Mouse (Mus musculus): ENCODE measurements around the gene Xndc1.

DNA sequence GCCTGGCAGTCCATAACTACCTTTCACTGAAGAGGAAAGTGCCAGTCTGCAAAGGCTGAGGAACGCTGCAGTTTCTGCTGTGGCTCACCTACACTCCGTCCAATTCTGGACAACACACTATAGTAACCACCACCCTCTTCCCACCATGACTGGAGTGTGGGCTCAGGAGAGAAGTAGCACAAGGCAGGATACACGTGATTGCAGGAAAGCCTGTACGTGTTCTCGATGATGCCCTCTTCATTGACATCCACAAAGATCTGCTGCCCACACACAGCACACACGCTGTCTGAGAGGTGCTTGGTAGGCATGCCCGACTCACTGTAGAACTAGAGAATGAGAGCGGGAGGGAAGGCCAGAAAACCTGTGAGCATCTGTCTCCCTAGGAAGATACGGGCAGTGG is 41.5 kb upstream of the Xndc1 start:
- TF ChIP-seq TAL1 (IDR thresholded peaks at IDR 0.05; ENCODE audit: low read length) (no peak), GATA1 (IDR thresholded peaks at IDR 0.05; ENCODE audit: low read length) (no peak)
